ENCODE assay signal across 1 mouse cellular context in genomic region chr17:32402011-32402778, GRCm38 (mm10).
A peak's percentile ranks its signal among the peaks of the same experiment; 100 is the strongest.
TF ChIP-seq lines count a peak whose summit lies in the region.

No protein-coding gene starts in this region.

TF ChIP-seq in CH12.LX, 34 proteins besides CTCF, POLR2A, EP300 and RAD21:
- TF ChIP-seq CHD2 (IDR thresholded peaks at IDR 0.05; ENCODE audit: low read length) (0 out of 2 replicates have a peak, but pooled peaks have one; percentile 34), PAX5 (IDR thresholded peaks at IDR 0.05; ENCODE audit: low read length) (no peak), NRF1 (IDR thresholded peaks at IDR 0.05; ENCODE audit: low read depth, low read length) (0 out of 2 replicates have a peak, but pooled peaks have one; percentile 7), KAT2A (IDR thresholded peaks at IDR 0.05; ENCODE audit: insufficient replicate concordance, low read length) (no peak), BHLHE40 (IDR thresholded peaks at IDR 0.05; ENCODE audit: low read depth, low read length) (0 out of 2 replicates have a peak, but pooled peaks have one; percentile 13), NELFE (IDR thresholded peaks at IDR 0.05; ENCODE audit: low read depth, low read length) (0 out of 2 replicates have a peak, but pooled peaks have one; percentile 15), MAX (IDR thresholded peaks at IDR 0.05; ENCODE audit: low read length) (peak; percentile 84), ZMIZ1 (IDR thresholded peaks at IDR 0.05; ENCODE audit: low read depth, low read length) (no peak), TCF12 (IDR thresholded peaks at IDR 0.05; ENCODE audit: low read depth, low read length) (no peak), SIN3A (IDR thresholded peaks at IDR 0.05; ENCODE audit: low read length) (0 out of 2 replicates have a peak, but pooled peaks have one; percentile 48), HCFC1 (IDR thresholded peaks at IDR 0.05; ENCODE audit: low read depth, low read length) (no peak), ZNF384 (IDR thresholded peaks at IDR 0.05; ENCODE audit: low read depth, low read length) (no peak), MYC (IDR thresholded peaks at IDR 0.05; ENCODE audit: low read depth, low read length) (peak; percentile 73), TBP (conservative IDR thresholded peaks at IDR 0.05; ENCODE audit: low read depth, low read length) (0 out of 2 replicates have a peak, but pooled peaks have one; percentile 18), MAZ (IDR thresholded peaks at IDR 0.05; ENCODE audit: low read depth, low read length) (0 out of 2 replicates have a peak, but pooled peaks have one; percentile 12), USF2 (conservative IDR thresholded peaks at IDR 0.05; ENCODE audit: low read depth, low read length) (no peak), USF1 (IDR thresholded peaks at IDR 0.05; ENCODE audit: low read depth, low read length) (no peak)
